Mouse (Mus musculus) heart, postnatal 0 days (tissue): Measurements from ENCODE around the gene Sema3a. TPM values are rescaled to one million over a fixed set of nuclear protein-coding genes. Genes with fewer than 3 reads are reported as not detected.
"Not testable (repeated sequence)": the region's sequence is repeated elsewhere in the genome, so short reads cannot be mapped to it uniquely, and the experiment has no call there.

ENCODE experiments used
- ATAC-seq: fragments of 200-750 bp; cut with Nextera tagmentation; 2 replicates; pipeline ENCODE4 v1.8.0; 2017; ENCODE audit warnings: low read depth, moderate number of reproducible peaks, moderate library complexity; ENCODE audit not compliant: insufficient read depth
- DNase-seq: peaks from one replicate; pipeline ENCODE4 v3.0.0-alpha.2; 2016; ENCODE audit warnings: low spot score
- H3K27ac ChIP-seq: fragments of 300-500 bp; sonication (generic); 2 replicates; pipeline ENCODE4 v1.5.1; 2014; ENCODE audit warnings: low read depth, mild to moderate bottlenecking
- H3K27me3 ChIP-seq: fragments of 300-500 bp; sonication (generic); 2 replicates; pipeline ENCODE4 v1.6.1; 2014; ENCODE audit warnings: low read length, mixed read lengths; ENCODE audit not compliant: control insufficient read depth, insufficient read depth
- H3K36me3 ChIP-seq: fragments of 300-500 bp; sonication (generic); replicated peaks from 2 replicates; pipeline ENCODE4 v1.6.1; 2014; ENCODE audit warnings: low read length, mixed read lengths; ENCODE audit not compliant: control insufficient read depth, insufficient read depth
- H3K4me1 ChIP-seq: fragments of 300-500 bp; sonication (generic); 2 replicates; pipeline ENCODE4 v1.6.1; 2014; ENCODE audit warnings: antibody characterized with exemption; ENCODE audit not compliant: control insufficient read depth, insufficient read depth
- H3K4me2 ChIP-seq: fragments of 300-500 bp; sonication (generic); 2 replicates; pipeline ENCODE4 v1.6.1; 2014; ENCODE audit warnings: low read depth, mild to moderate bottlenecking, low read length, moderate library complexity
- H3K4me3 ChIP-seq: fragments of 300-500 bp; sonication (generic); 2 replicates; pipeline ENCODE4 v1.5.1; 2014; ENCODE audit warnings: low read depth, low read length
- H3K9ac ChIP-seq: fragments of 300-500 bp; sonication (generic); replicated peaks from 2 replicates; pipeline ENCODE4 v1.6.1; 2014; ENCODE audit warnings: low read depth, low read length, mixed read lengths
- H3K9me3 ChIP-seq: fragments of 300-500 bp; sonication (generic); replicated peaks from 2 replicates; pipeline ENCODE4 v1.6.1; 2016; ENCODE audit warnings: low read length; ENCODE audit not compliant: control insufficient read depth
- CTCF ChIP-seq: IDR thresholded peaks from 2 replicates; pipeline ENCODE4 v1.5.1; 2016; ENCODE audit warnings: antibody characterized with exemption, control low read depth, low read depth
- EP300 ChIP-seq: IDR thresholded peaks from 2 replicates; pipeline ENCODE4 v1.6.1; 2016; ENCODE audit warnings: antibody characterized with exemption, low read depth
- WGBS: fragments of 180-500 bp; shearing (Covaris S2); extraction: QIAGEN DNeasy Blood & Tissue Kit; methylation state at CpG from one replicate; pipeline ENCODE4 v1.1.7; 2014; 5-methylcytosine and 5-hydroxymethylcytosine counted together
- polyA plus RNA-seq: library from polyadenylated mRNA; unstranded; fragments of >200 nt; fragmentation: Nextera tagmentation; extraction: Ambion mirVana; gene quantifications from 2 replicates; pipeline ENCODE4 v1.2.1, GENCODE M21; 2015
- total RNA-seq: library from RNA; depleted of rRNA; stranded (reverse); fragments of >200 nt; gene quantifications from 2 replicates; pipeline ENCODE4 v1.2.3, GENCODE M21; 2014; ENCODE audit warnings: low replicate concordance

Sema3a gene
- total and polyA plus RNA-seq, 2 experiments from 2014 or later, result 3.6 to 19.0 TPM

GRCm38 (mm10) chr5:13612088-13612487, 486.9 kb downstream of the Sema3a start:
- 58% methylated on average over 2 of the region's 2 CpGs for WGBS
- H3K27ac ChIP-seq, result no peak overlapping the region

GRCm38 (mm10) chr5:13614575-13614974, 489.4 kb downstream of the Sema3a start:
- 71% methylated on average over 7 of the region's 7 CpGs for WGBS
- not testable (repeated sequence) for H3K27me3 ChIP-seq, H3K4me1 ChIP-seq, H3K4me2 ChIP-seq, H3K36me3 ChIP-seq, H3K27ac ChIP-seq, H3K4me3 ChIP-seq, ATAC-seq, H3K9ac ChIP-seq, H3K9me3 ChIP-seq, DNase-seq

More at GRCm38 (mm10) chr5:13612088-13612487, 486.9 kb downstream of the Sema3a start:
- Histone ChIP-seq H3K4me1 (no peaks in the 10 kb centered on the region), H3K4me2 (no peak overlapping the region), H3K9me3 (no peaks in the 10 kb centered on the region), H3K27me3 (no peaks in the 10 kb centered on the region), H3K9ac (no peak overlapping the region), H3K36me3 (no peaks in the 10 kb centered on the region), H3K4me3 (no peak overlapping the region)
- TF ChIP-seq EP300 (no peak), CTCF (no peak)
- DNase-seq, result no peak
- ATAC-seq, result no peak

GRCm38 (mm10) chr5:13615907-13616306, 490.7 kb downstream of the Sema3a start:
- TF ChIP-seq CTCF (no peak), EP300 (no peak)

GRCm38 (mm10) chr5:13622578-13622977, 497.4 kb downstream of the Sema3a start:
- 60% methylated on average over 7 of the region's 7 CpGs for WGBS
- no peaks in the 10 kb centered on the region for H3K36me3 ChIP-seq
- no peak for ATAC-seq
- no peak overlapping the region for H3K4me2 ChIP-seq
- H3K27me3 ChIP-seq, result peaks cover 4% of the 10 kb centered on the region; the same call in 1 of the 2 replicates
- DNase-seq, result no peak
- TF ChIP-seq EP300 (no peak), CTCF (no peak)
- H3K4me3 ChIP-seq, result no peak overlapping the region
- no peaks in the 10 kb centered on the region for H3K9me3 ChIP-seq
- no peak overlapping the region for H3K27ac ChIP-seq
- no peak overlapping the region for H3K9ac ChIP-seq
- no peaks in the 10 kb centered on the region for H3K4me1 ChIP-seq

More at GRCm38 (mm10) chr5:13615907-13616306, 490.7 kb downstream of the Sema3a start:
- Histone ChIP-seq H3K4me1 (no peaks in the 10 kb centered on the region), H3K27ac (no peak overlapping the region), H3K27me3 (no peaks in the 10 kb centered on the region), H3K9ac (no peak overlapping the region), H3K36me3 (no peaks in the 10 kb centered on the region), H3K4me2 (no peak overlapping the region), H3K9me3 (no peaks in the 10 kb centered on the region), H3K4me3 (no peak overlapping the region)
- ATAC-seq, result no peak
- no peak for DNase-seq
- WGBS, result 63% methylated on average over 2 of the region's 2 CpGs

GRCm38 (mm10) chr5:13624754-13625153, 499.5 kb downstream of the Sema3a start:
- H3K27ac ChIP-seq, result no peak overlapping the region
- H3K4me3 ChIP-seq, result no peak overlapping the region
- TF ChIP-seq CTCF, result no peak
- no peak for TF ChIP-seq EP300
- H3K4me2 ChIP-seq, result no peak overlapping the region
- no peaks in the 10 kb centered on the region for H3K4me1 ChIP-seq
- H3K9ac ChIP-seq, result no peak overlapping the region
- WGBS, result 28% methylated on average over 5 of the region's 5 CpGs
- H3K9me3 ChIP-seq, result no peaks in the 10 kb centered on the region
- no peaks in the 10 kb centered on the region for H3K36me3 ChIP-seq
- DNase-seq, result no peak
- ATAC-seq, result no peak
- H3K27me3 ChIP-seq, result peaks cover 15% of the 10 kb centered on the region; the same call in 1 of the 2 replicates

- Histone ChIP-seq H3K27me3 (peaks cover 15% of the 10 kb centered on the region; the same call in 1 of the 2 replicates), H3K9me3 (no peaks in the 10 kb centered on the region), H3K36me3 (no peaks in the 10 kb centered on the region), H3K9ac (no peak overlapping the region), H3K4me1 (no peaks in the 10 kb centered on the region), H3K4me3 (no peak overlapping the region), H3K27ac (no peak overlapping the region), H3K4me2 (no peak overlapping the region)
- ATAC-seq, result no peak
- no peak for TF ChIP-seq EP300
- TF ChIP-seq CTCF, result no peak
- DNase-seq, result no peak
- 68% methylated on average over 5 of the region's 5 CpGs for WGBS
Measured at GRCm38 (mm10) chr5:13626093-13626492, 500.9 kb downstream of the Sema3a start.
